28 mouse cellular contexts compared by ENCODE assay signal in genomic region chr9:120322702-120323426, GRCm38 (mm10). TPM values are rescaled to one million over a fixed set of nuclear protein-coding genes. Genes with fewer than 3 reads are reported as not detected.
DNase-seq lines count a peak whose midpoint lies in the region; ATAC-seq and TF ChIP-seq lines count a peak whose summit lies in the region.
"Had no signal": no experiment of that assay in that cellular context is flagged by ENCODE, and none has a peak within 500 bp of the region (broad histone marks: within the 10 kb centered on the region; RNA-seq: fewer than 3 reads in every experiment).

No protein-coding gene starts in this region.

- H3K9ac ChIP-seq in midbrain, embryonic 14.5 days (replicated peaks; ENCODE audit: low read length): no peak overlapping the region
- H3K9ac ChIP-seq: embryonic facial prominence, embryonic 15.5 days; heart, embryonic 13.5 days; liver, embryonic 15.5 days; lung, embryonic 15.5 days had no signal

- no peaks in the 10 kb centered on the region for H3K36me3 ChIP-seq in midbrain, embryonic 14.5 days (ENCODE audit: control insufficient read depth, insufficient read depth, low read length)
- H3K36me3 ChIP-seq in midbrain, embryonic 10.5 days: no peaks in the 10 kb centered on the region
- H3K36me3 ChIP-seq: embryonic facial prominence, embryonic 15.5 days; heart, embryonic 13.5 days; limb, embryonic 10.5 days; liver, embryonic 15.5 days; lung, embryonic 15.5 days had no signal

- peak overlapping the region; percentile 23; the same call in 1 of the 2 replicates for H3K27ac ChIP-seq in layer of hippocampus, adult 2 months
- no peak overlapping the region for H3K27ac ChIP-seq in midbrain, embryonic 14.5 days (replicated peaks; ENCODE audit: low read depth, low read length)
- no peak overlapping the region for H3K27ac ChIP-seq in midbrain, embryonic 10.5 days (replicated peaks)
- H3K27ac ChIP-seq: embryonic facial prominence, embryonic 15.5 days; heart, adult 2 months; heart, embryonic 13.5 days; limb, embryonic 10.5 days; liver, embryonic 15.5 days; lung, embryonic 15.5 days; stomach, postnatal 0 days had no signal

- H3K4me1 ChIP-seq in midbrain, embryonic 14.5 days (ENCODE audit: control insufficient read depth, insufficient read depth, low read length): no peaks in the 10 kb centered on the region
- H3K4me1 ChIP-seq in midbrain, embryonic 10.5 days: no peaks in the 10 kb centered on the region
- H3K4me1 ChIP-seq: embryonic facial prominence, embryonic 15.5 days; heart, embryonic 13.5 days; limb, embryonic 10.5 days; liver, embryonic 15.5 days; lung, embryonic 15.5 days; megakaryocyte, embryonic 14.5 days had no signal

- no peak overlapping the region for H3K4me3 ChIP-seq in layer of hippocampus, adult 2 months
- no peak overlapping the region for H3K4me3 ChIP-seq in midbrain, embryonic 14.5 days (replicated peaks; ENCODE audit: low read depth, low read length)
- H3K4me3 ChIP-seq in midbrain, embryonic 10.5 days: no peak overlapping the region
- H3K4me3 ChIP-seq: embryonic facial prominence, embryonic 15.5 days; heart, adult 2 months; heart, embryonic 13.5 days; limb, embryonic 10.5 days; liver, embryonic 15.5 days; lung, embryonic 15.5 days; megakaryocyte, embryonic 14.5 days had no signal

- ATAC-seq in frontal cortex, adult (ENCODE audit: low TSS enrichment): peak; percentile 53
- ATAC-seq in midbrain, embryonic 14.5 days (ENCODE audit: low FRiP score, low TSS enrichment): no peak
- ATAC-seq: inflammation-experienced regulatory T-cells, adult 6 months had no signal

- TF ChIP-seq CTCF in layer of hippocampus, adult 2 months (conservative IDR thresholded peaks at IDR 0.05): no peak

- no peaks in the 10 kb centered on the region for H3K27me3 ChIP-seq in midbrain, embryonic 14.5 days (ENCODE audit: control insufficient read depth, insufficient read depth, low read length)
- H3K27me3 ChIP-seq in midbrain, embryonic 10.5 days (ENCODE audit: low read depth, poor library complexity, severe bottlenecking): no peaks in the 10 kb centered on the region
- H3K27me3 ChIP-seq: heart, embryonic 13.5 days; liver, embryonic 15.5 days; lung, embryonic 15.5 days had no signal

- no peak for DNase-seq in frontal cortex, postnatal 10 days (ENCODE audit: low spot score in 2 of 2)
- DNase-seq in layer of hippocampus, adult 2 months (ENCODE audit: low spot score in 2 of 2): peak; percentile 19 to 23
- no peak for DNase-seq in layer of hippocampus, adult 11-12 months (ENCODE audit: low spot score)
- peak; percentile 40 for DNase-seq in midbrain, embryonic 14.5 days
- DNase-seq in midbrain, embryonic 10.5 days (ENCODE audit: low spot score): no peak
- peak; percentile 80 for DNase-seq in brain, adult 2 months (ENCODE audit: low read depth, low spot score)
- no peak for DNase-seq in gastrocnemius, postnatal 4 days (ENCODE audit: low spot score in 2 of 2)
- DNase-seq: adrenal gland, postnatal 25 days; cerebellum, adult 11 months; cerebellum, adult 9-11 months; gastrocnemius, postnatal 25 days; heart, adult 2 months; kidney, adult 18-20 months; liver; lung, postnatal 36 days; thymus, adult 2 months; thymus, postnatal 4 days had no signal

- 75% methylated on average over 15 of the region's 15 CpGs for WGBS in midbrain, embryonic 14.5 days
- WGBS in midbrain, embryonic 10.5 days: 82% methylated on average over 15 of the region's 15 CpGs

- no peak overlapping the region for H3K4me2 ChIP-seq in midbrain, embryonic 14.5 days (ENCODE audit: low read length)
- H3K4me2 ChIP-seq: embryonic facial prominence, embryonic 15.5 days; heart, embryonic 13.5 days; liver, embryonic 15.5 days; lung, embryonic 15.5 days had no signal

- H3K9me3 ChIP-seq in midbrain, embryonic 14.5 days (ENCODE audit: control insufficient read depth, low read length): no peaks in the 10 kb centered on the region
- no peaks in the 10 kb centered on the region; the same call in 1 of the 2 replicates for H3K9me3 ChIP-seq in midbrain, embryonic 10.5 days (replicated peaks)
- H3K9me3 ChIP-seq: embryonic facial prominence, embryonic 15.5 days; heart, embryonic 13.5 days; limb, embryonic 10.5 days; liver, embryonic 15.5 days; lung, embryonic 15.5 days had no signal

RNA-seq across cellular contexts. Expression of gene Myrip, which starts 21.6 kb away (rescaled TPM):
- total RNA-seq in layer of hippocampus, adult 2 months (2021): 10 to 100 TPM; 54.7 to 58.7 TPM
- polyA plus RNA-seq in midbrain, embryonic 14.5 days (2014; fragmentation: Nextera tagmentation; extraction: Ambion mirVana): 3.8 and 5.4 TPM in 2 replicates
- polyA plus RNA-seq in midbrain, embryonic 10.5 days (2016; fragmentation: Nextera tagmentation; extraction: Ambion mirVana): 0.43 and 0.79 TPM in 2 replicates
- under 1 TPM; 0.26 to 0.39 TPM for total RNA-seq in gastrocnemius, postnatal 4 days (2021)
- total RNA-seq: common myeloid progenitor, adult 5-6 weeks; monocyte, adult 5-6 weeks had no signal
- polyA plus RNA-seq: inflammation-experienced regulatory T-cells, adult 6 months; limb, embryonic 10.5 days had no signal

Comparison
In these comparisons a context has a peak if more than half of its experiments do, and no peak if none do; other contexts are left out.
1. DNase-seq: peak in layer of hippocampus, adult 2 months (2 of 2), midbrain, embryonic 14.5 days (single experiment) and brain, adult 2 months (single experiment); none in frontal cortex, postnatal 10 days (0 of 2), layer of hippocampus, adult 11-12 months (single experiment), midbrain, embryonic 10.5 days (single experiment) and gastrocnemius, postnatal 4 days (0 of 2).
2. RNA of gene Myrip, which starts 21.6 kb away (total RNA-seq): 54.7 to 58.7 TPM in layer of hippocampus, adult 2 months; 0.26 to 0.39 TPM in gastrocnemius, postnatal 4 days; every median in the first group is over 10 times any median in the second.